Mouse (Mus musculus) adrenal gland, adult 2 months (tissue): ENCODE data around the gene Gtf3c5. TPM values are rescaled to one million over a fixed set of nuclear protein-coding genes. Genes with fewer than 3 reads are reported as not detected.
A peak's percentile ranks its signal among the peaks of the same experiment; 100 is the strongest.

Experiments used
- DNase-seq: peaks from one replicate; pipeline ENCODE4 v3.0.0; 2021
- polyA plus RNA-seq: library from polyadenylated mRNA; depleted of rRNA; stranded (reverse); fragments of >200 nt; gene quantifications from 2 replicates; pipeline ENCODE4 v1.2.3, GENCODE M21; 2012
- total RNA-seq, 2 experiments: library from RNA; stranded (reverse); gene quantifications; 2 replicates each; pipeline ENCODE4 v1.2.3; 2021

Gtf3c5 gene
- total and polyA plus RNA-seq, 3 experiments = 15.4 to 21.6 (median 16.0) TPM

GRCm38 (mm10) chr2:28534436-28535262, 48.9 kb downstream of the Gtf3c5 start:
- peak; percentile 65 for DNase-seq

GRCm38 (mm10) chr2:28533901-28534435, 49.6 kb downstream of the Gtf3c5 start:
- no peak for DNase-seq

DNA sequence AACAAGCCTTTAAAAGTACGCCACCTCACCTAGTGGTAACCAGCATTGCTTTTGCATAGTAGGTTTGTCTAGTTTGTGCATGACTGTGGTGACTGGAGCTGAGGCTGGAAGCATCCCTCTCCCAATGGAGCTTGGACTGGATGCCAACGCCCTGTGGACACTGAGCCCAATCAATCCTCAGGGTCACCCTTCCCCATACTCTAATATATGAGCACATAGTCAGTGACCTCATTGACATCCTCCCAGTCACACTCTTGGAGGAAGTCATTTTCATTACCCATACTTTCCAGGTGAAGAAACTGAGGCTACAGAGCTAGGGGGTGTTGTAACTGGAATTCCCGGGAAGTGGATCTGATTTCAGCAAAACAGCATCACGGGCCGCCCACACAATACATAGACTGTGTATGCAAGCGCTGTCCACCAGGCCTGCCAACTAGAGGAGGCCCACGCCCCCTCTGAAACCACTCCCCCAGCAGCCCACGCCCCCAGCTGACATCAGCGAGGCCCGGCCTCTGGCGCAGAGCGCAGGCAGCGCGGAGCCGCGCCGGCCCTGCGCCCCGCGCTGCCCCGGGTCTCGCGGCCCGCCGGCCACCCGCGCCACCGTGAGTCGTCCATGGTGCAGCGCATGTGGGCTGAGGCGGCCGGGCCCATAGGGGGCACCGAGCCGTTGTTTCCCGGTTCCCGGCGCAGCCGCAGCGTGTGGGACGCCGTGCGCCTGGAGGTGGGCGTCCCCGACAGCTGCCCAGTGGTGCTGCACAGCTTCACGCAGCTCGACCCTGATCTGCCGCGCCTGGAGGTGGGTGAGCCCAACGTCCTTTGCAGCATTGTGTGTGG, 50.4 kb downstream of the Gtf3c5 start:
- peak; percentile 95 for DNase-seq

- DNase-seq = no peak
Observed at GRCm38 (mm10) chr2:28530311-28530710, 53.2 kb downstream of the Gtf3c5 start.

GRCm38 (mm10) chr2:28529856-28530255, 53.7 kb downstream of the Gtf3c5 start:
- DNase-seq = no peak

GRCm38 (mm10) chr2:28528354-28528730, 55.2 kb downstream of the Gtf3c5 start:
- no peak for DNase-seq

GRCm38 (mm10) chr2:28527436-28528353, 55.9 kb downstream of the Gtf3c5 start:
- DNase-seq = no peak

DNA sequence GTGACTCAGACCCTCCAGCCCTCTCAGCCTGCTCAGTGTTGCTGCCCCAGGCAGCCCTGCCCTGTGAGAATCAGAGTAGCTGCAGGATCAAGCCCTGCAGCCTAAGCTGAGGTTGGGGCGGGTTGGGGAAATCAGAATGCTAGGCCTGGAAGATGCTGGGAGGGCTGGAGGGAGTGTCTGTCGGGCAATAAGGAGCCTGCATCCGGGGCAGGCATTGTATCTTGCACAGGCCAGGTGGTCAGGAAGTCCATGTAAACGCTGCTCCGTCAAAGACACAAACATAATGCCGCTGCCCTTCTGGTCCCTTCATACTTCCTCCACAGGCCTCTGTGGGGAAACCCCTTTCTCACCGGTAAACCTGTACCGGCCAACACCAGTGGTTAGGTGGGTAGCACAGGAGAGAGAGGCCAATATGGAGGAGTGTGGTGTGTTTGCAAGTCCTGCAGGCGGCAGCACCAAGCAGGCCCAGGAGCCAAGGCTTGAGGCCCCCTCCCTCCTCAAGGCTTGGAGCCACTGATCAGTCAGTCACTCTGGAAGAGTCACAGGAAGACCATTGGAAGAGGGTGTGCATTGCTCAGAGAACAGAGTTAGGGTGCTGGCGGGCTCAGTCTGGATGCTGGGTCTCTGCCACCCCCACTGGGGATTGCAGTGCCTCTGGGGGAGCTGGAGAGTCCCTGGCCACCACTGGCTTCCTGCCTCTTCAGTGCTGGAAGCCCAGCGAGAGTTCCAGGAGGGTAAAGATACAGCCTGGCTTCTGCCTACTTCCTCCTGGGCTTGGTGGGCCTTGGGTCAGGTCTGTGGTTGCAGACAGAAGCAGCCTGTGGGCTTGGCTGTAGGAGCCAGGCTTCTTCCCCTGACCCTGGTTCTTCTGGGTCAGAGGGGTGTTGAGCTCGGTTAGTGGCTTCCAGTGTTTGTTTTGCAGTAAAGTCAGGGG, 57.3 kb downstream of the Gtf3c5 start:
- no peak for DNase-seq

- DNase-seq = peak; percentile 92
Observed at GRCm38 (mm10) chr2:28525219-28525942, 58.2 kb downstream of the Gtf3c5 start.

DNA sequence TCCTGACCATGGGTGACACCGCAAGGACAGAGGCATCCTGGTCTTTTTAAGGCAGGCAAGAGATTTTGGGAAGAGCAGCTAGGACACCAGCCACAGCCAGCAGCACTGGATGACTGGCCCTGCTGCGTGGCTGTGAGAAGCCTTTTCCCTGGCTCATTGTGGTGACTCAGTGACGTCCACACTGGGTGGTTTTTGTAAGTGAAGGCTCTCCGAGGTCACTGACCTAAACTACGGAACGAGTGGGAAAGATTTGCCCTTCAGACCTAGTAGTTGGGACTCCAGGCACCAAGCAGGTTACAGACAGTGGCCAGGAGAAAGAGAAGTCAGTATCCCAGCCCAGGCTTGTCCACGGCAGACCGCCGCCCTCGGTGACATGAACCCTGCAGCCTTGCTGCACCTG, 59.1 kb downstream of the Gtf3c5 start:
- peak; percentile 85 for DNase-seq

GRCm38 (mm10) chr2:28523643-28524117, 59.9 kb downstream of the Gtf3c5 start:
- DNase-seq = peak; percentile 96

DNA sequence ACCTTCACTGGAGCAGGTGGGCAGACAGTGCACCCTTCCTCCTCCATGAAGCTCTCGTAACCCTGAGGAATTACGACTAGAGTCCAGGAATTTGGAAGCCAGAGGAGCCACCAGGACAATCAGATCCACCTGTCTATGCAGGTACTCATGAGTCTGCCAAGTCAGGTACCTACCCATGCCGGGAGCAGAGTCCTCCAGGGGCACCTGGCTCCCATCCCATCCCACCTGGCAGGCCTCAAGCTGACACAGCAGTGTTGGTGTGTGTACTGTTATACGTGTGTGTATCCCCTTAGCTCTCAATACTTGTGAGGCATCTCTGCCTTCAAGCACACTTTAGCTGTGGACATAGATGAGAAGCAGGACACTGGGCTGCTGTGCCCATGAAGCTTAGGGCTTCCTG, 61.4 kb downstream of the Gtf3c5 start:
- DNase-seq = no peak

DNA sequence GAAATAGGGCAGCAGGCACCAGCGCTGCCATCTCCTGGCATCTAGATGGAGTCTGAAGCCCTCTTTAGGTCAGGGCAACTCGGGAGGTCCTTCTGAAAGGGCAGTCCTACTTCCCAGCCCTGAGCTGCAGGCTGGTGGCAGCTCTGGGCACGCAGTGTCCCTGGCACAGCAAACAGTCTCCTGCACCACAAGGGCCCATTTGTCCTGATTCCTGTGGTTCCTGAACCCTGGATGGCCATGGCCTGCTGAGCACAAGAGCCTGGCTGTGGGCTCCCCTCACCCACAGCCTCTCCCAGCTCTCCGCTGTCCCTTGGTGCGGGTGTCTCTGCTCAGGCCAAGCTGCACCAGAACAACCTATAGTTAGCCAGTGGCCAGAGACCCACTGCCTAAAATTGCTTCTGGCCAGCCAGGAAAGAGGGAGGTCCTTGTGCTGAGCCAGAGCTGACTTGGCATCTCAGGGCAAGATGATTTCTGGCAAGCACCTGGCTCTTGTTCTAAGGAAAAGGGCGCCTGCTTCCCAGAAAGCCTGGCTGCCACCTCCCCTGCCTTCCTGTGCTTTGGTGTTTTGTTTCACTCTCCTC, 61.9 kb downstream of the Gtf3c5 start:
- DNase-seq = no peak

GRCm38 (mm10) chr2:28520581-28520980, 63.0 kb downstream of the Gtf3c5 start:
- DNase-seq = no peak

GRCm38 (mm10) chr2:28518231-28518630, 65.3 kb downstream of the Gtf3c5 start:
- DNase-seq = no peak

DNA sequence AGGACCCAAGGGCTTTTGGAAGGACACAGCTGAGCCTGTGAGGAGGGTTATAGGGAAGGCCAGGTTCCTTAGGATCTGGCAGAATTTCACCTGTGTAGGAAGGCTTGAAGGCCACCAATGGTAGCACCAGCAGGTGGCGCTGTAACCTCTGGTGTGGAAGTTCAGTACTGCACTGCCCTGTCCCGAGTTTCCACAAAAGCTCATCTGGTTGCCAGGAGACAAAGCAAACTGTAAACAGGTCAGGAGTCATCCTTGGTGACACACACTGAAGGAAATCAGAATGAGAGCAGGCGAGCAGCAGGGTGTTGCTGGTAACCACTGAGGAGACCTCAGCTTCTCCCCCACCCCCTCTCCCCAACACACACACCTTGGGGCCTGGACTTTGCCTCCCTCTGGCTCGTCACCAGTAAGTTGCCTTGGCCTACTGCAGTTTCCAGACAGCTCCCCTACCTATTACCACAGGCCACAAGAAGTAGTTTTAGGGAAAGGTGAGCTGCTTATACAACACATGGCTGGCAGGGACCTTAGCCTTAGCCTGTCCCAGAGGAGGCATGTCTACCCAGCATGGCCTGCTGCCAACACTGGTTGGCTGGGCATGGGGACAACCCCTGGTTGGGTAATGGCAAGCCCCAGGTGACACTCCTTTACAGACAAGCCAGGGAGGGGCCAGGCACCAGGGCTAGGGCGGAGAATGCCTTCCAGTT, 66.2 kb downstream of the Gtf3c5 start:
- DNase-seq = peak; percentile 83
